Mouse (Mus musculus) adrenal gland (tissue): ENCODE measurements around the gene Plekhg2.

Source experiments
- intact Hi-C: fragments of 180-260 bp; cut with DNase I; formaldehyde crosslinking; loops from one replicate; pipeline ENCODE4 v1.15.1; 2025

The Plekhg2 gene

DNA sequence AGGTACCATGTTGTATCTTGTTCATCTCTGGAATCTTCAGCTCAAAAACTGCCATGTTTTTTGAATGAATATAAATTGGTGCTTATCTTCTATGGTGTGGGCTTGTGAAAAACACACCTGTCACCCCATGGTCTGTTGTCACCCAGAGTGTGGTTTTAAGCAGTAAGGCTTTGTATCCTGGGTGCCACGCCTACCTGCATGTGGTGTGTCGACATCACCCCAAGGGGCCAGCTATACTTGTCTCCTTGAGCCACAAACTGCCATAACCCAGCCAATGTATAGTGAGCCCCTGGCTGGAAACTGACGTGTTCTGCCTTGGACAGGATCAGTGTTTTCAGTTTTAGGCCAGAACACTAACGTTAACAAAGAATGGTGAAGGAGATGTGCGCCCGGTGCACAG is 11.8 kb upstream of the Plekhg2 start:
- intact Hi-C loops: no loop called here

DNA sequence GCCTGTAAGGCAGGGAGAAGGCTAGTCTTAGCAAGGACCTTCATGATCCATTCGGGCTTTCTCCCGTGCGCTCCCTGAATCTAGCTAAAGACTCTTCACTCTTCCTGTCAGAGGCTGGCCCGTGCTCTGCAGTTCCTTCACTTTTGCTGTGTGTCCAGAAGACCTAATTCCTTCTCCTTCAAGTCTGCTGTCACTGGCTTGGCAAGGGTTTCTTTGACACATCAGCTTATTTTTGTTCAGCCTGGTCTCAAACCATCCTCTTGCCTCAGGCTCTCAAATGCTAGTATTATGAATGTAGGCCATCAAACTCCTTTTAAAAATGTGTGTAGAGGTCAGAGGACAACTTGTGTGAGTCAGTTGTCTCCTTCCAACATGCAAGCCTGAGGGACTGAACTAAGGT is 11.2 kb upstream of the Plekhg2 start:
- intact Hi-C loops: no loop called here

DNA sequence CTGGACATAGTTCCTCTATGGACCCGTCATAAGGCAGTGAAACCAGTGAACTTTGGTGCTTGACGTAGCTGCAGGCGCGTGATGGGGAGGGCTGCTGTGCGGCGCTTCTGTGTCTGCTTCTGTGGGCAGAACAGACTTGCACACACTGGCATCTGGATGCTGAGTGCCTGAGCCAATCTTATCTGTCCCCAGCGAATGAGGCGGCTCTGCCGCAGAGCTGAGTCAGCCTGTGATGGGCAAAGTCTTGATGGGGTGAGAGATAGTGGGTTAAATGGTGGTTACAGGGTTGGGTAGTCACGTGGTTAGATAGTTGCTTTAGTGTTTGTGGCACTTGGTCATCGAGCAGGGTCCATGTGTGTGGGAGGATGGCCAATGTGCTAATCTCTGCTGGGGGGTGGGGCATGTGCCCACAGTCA is 10.6 kb upstream of the Plekhg2 start:
- intact Hi-C loops: no loop called here

DNA sequence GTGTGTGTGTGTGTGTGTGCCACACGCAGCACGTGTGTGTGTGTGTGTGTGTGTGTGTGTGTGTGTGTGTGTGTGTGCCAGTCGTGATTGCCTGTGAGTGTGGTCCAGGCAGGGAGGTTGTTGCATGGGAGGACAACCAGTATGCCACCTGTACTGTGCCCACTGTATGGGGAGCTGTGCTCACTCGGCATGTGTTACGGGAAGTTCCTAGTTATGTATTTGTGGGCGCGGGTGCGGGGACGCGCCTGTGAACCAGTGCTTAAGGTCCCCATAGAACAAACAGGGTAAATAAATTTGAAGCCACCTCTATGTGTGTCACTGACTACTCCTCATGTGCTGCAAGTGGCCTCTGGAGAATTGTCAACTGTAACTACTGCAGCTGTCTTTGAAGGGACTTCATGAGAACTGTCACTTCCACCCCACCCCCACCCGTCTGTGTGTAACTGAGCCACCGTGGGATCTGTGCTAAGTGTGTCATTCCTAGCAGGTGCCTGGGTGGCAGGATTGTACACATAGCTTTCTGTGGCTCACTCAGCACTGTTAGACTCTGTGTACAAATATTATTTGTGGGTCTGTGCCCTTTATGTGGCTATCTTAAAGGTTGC is 10.1 kb upstream of the Plekhg2 start:
- intact Hi-C loops: no loop called here

DNA sequence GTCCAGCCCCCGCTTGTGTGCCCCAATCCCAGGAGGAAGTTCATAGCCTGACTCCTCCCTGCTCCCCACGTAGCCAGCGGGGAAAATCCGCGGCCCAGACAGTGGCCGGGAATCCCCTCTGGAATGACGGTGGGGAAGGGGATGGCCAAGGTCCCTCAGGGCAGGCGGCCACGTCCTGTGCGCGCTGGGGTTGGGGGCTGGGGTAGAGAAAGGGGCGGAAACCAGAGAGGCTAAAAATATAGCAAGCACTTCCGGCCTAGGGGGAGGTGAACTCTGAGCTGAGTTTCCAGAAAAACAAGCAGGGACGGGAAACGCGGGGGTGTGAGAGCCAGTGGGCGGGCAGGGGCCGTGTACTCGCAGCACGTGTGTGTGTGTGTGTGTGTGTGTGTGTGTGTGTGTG is 9.5 kb upstream of the Plekhg2 start:
- intact Hi-C loops: no loop called here

DNA sequence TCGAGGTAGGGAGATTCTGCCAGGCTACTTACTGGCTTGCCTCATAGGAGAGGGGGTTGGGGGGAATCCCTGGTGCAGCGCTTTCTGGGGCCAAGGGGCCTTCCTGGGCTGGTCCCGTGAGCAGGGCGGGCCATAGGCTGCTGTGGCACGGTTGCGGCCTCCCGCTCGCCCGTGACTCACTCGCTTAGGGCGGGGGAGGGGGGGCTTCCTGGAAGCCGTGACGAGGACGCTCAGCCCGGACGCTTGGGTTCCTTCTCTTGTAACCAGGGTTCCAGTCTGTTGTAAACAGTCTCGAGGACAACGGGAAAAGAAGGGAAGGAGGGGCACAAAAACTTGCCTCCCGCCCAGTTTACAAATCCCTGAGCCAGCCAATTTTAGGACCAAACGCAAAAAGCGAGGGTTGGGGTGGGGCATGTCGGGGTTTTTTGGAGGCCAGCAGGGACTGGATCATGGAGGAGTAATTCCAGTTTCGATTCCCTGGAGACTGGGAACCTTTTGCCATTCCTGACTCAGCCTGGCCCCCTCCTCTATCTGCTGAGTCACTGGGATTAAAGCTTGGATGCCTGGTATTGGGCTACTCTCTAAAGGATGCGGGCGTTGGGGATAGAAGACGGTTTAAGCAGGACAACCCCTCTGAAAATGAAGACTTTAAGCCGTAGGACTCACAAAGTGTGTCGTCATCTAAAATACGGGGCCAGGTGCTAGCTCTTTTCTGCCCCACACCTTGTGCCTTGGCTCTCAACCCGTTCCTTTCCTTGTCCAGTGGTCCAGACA is 8.8 kb upstream of the Plekhg2 start:
- intact Hi-C loops: no loop called here

DNA sequence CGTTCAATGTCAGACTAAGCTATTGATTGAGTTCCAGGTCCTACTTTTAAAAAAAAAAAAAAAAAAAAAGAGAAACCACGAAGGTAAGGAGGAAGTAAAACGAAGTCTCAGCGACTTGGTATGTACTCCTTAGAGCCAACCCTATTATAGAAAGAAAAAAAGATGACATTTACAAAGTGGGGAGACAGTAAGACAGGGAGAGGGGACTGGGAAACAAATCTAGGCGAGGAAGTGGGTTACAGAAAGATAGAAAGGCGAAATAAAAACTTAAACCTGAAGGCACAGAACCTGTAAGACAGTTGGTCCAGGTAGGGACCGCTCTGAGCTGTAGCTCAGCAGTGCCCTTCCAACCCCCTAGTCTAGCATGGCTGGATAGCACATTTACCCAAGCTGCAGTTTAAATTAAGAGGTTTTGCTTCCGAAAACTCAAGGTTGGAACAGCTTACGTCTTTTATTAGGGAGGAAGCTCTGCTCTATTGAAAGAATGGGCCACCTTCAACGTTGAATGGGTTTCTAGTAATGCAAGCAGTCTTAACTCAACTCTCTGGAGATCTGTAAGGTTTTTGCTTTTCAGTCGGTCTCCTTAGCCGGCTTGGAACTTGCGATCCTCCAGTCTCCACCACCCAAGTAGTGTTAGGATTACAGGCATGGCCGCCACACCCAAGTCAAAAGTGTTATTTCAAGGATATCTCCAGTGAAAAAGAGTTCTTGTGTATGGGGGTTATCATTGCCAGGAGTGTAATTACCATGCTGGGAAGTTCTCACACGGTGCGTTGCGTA is 8.0 kb upstream of the Plekhg2 start, which contains the start of gene Zfp36:
Zfp36 (minus strand) TSS at position 17 of the 780 bp plus-strand sequence.
- intact Hi-C loops: no loop called here

- intact Hi-C loops: no loop called here
Measured at GRCm38 (mm10) chr7:28378769-28379651, 6.6 kb upstream of the Plekhg2 start.

DNA sequence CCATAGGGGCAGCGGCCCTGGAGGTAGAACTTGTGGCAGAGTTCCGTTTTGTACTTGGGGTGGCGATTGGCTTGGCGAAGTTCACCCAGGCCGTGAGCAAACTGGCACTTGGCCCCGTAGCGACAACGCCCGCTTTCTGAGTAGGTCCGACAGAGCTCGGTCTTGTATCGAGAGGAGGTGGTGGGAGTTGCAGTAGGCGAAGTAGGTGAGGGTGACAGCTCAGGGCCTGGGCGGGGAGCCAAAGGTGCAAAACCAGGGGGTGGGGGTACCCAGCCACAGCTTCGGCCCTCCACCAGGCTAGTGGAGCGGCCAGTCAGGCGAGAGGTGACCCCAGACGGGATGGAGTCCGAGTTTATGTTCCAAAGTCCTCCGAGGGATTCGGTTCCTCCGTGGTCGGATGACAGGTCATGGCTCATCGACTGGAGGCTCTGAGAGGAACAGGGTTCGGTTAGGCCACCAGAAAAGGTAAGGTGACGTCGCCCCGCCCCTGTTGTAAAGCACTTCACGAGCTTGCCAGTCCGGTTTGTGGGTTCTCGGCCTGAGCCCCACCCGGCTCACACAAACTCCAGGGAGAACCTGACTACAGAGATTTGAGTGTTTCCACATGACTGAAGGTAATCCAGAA is 5.8 kb upstream of the Plekhg2 start:
- intact Hi-C loops: no loop called here

- intact Hi-C loops: no loop called here
Measured at GRCm38 (mm10) chr7:28377190-28378065, 5.0 kb upstream of the Plekhg2 start.

DNA sequence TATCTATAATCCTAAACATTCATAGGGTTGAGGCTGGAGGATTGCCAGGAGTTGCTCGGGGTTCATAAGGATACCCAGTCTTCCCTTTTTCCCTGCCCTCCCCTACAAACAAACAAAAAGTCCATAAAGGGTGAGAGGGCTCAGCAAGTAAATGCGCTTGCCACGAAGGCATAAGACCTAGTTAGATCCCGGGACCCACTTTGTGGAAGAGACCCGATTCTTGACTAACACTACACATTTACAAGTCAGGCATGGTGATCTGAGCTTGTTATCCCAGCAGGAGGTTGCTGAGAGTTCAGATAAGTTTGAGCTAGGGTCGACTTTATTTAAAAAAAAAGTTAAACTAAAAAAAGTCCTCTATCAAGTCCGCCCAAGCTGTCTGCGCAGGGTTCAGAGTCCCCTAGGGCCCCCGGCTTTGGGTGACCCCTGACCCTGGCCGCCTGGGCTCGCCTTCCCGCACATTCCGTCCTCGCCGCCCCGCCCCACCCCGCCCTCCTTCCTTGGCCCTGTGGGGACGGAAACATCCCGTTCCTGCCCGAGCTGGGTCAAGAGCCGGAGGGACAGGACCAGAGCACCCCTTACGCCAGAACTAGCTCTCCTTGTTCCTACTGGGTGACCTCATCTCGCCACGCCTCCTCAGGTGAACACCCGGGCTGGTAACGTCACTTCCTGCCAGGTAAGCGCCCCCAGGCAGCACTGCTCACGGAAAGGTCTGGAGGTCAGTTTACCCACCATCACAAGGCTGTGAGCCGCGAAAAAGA is 3.8 kb upstream of the Plekhg2 start:
- intact Hi-C loops: no loop called here

DNA sequence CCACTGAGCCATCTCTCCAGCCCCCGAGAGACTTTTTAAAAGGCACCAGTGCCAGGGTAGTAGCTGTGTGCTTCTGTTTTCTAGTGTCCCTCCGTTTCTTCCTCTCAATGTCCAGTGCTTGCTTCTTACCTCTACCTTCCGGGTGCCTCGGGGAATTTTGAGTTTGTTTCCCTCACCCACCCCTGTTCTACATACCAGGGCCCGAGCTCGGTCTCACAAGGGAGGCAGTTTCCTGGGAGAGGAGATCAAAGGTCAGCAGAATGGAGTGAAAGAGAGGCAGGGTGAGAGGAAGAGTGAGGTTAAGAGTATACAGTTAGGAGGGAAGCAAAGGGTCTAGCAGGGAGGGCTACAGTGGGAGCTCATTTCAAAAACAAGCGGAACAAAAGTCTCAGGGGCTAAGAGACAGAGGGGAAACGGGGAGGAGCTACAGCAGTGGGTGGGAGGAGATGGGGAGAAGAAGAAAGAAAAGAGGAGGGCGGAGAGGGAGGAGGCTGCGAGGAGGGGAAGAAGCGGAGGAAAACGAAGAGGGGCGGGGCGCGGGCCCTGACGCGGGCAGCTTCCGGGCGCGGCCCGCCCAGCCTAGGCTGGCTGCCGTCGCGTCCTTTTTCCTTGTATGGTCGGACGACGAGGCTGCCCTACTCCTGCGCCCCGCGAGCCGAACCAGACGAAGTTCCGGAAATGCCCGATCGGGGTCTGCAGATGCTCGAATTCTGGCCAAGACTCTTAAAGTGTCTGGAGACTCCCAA is 3.0 kb upstream of the Plekhg2 start:
- intact Hi-C loops: no loop called here

DNA sequence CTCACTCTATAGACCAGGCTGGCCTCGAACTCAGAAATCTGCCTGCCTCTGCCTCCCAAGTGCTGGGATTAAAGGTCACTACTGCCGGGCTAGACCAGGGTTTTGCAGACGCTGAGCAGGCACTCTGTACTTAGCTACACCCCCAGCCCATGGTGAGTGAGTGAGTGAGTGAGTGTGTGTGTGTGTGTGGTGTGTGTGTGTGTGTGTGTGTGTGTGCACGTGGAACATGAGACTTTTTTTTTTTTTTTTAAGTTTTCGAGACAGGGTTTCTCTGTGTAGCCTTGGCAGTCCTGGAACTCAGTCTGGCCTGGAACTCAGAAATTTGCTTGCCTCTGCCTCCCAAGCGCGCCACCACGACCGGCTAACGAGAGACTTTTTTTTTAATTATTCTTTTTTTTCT is 2.2 kb upstream of the Plekhg2 start:
- intact Hi-C loops: no loop called here

GRCm38 (mm10) chr7:28373891-28374495 is 1.6 kb upstream of the Plekhg2 start:
- intact Hi-C loops: loop anchor here (1.0 kb wide), 1 partner anchor 12 kb away; no protein-coding TSS in a partner anchor

DNA sequence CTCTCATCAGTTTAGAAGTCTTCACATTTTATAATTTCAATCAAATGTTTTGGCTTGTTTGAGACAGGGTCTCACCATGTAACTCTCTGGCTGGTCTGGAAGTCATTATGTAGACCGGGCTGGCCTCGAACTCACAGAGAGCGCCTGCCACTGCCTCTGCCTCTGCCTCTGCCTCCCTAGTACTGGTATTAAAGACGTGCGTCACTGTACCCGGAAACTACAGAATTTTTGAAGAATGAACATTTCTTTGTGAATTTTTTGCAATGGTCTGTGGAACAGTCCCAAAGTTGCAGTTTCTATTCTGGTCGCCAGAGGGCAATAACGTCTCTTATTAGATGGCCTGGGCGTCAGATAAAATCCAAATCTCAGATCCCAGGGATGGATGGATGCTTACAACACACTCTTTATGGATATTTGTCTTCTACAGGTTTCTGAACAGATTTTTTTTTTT is 757 bp upstream of the Plekhg2 start:
- intact Hi-C loops: loop anchor here (1.0 kb wide), 1 partner anchor 13 kb away; no protein-coding TSS in a partner anchor

GRCm38 (mm10) chr7:28371514-28371989 is 847 bp downstream of the Plekhg2 start:
- intact Hi-C loops: no loop called here

GRCm38 (mm10) chr7:28370977-28371513 is 1.4 kb downstream of the Plekhg2 start:
- intact Hi-C loops: no loop called here
